Mouse (Mus musculus) adrenal gland, postnatal 36 days (tissue): Measurements from ENCODE around the gene Gm20388. TPM values are rescaled to one million over a fixed set of nuclear protein-coding genes. Genes with fewer than 3 reads are reported as not detected.

Source experiments
- DNase-seq, 2 experiments: peaks; one replicate each; pipeline ENCODE4 v3.0.0; 2021; ENCODE audit warnings: mixed read lengths in 1 of 2
- total RNA-seq, 2 experiments: library from RNA; stranded (reverse); gene quantifications; 2 replicates each; pipeline ENCODE4 v1.2.3; 2021

Gene Gm20388
- total RNA-seq, 2 experiments from 2014 or later: 2.4 to 7.4 TPM

DNA sequence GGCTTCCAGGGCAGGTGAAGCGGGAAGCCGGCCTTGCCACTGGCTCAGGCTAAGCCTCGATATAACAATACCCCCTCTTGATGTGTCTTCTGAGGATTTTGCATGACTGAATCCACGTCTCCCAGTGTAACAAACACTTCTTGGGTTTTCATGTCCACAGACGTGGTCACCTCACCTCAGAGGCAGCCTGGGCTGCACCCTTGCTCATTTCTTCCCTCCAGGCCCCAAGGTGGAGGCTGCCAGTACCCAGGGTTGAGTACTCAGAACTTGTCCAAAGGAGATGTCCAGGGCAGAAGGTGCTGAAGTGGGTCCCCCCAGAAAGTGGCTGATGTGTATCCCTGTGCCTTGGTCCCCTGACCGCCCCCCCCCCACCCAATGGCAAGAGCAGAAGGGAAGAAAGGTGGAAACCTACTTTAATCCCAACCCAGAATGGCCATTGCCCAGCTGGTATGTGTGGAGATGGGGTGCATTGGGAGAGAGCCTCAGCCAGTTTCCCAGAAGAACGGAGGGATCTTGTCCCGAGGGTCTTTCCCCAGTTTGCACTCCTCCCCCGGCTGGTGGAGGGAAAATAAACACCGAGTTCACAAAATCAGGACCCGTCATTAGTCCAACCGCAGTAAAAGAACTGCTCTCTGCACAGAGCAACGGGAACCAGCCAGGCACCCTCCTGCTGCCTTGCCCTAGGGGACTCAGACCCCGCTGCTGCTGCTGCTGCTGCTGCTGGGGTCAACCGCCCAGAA lies 1163.6 kb downstream of the Gm20388 start:
- no peak for DNase-seq

DNA sequence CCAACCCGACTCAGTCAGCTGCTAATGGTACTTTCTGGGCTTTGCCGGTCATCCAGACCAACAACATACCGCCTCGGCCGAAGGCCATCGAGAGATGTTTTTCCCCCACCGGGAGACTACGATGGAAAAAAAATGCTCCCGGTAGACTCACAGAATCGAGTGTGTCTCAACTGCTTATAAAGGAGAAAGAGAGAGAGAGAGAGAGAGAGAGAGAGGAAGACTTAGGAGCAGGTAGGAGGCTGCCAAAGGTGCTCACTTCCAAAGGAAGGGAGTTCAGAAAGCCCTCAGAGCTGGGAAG lies 1164.2 kb downstream of the Gm20388 start:
- DNase-seq: no peak

DNA sequence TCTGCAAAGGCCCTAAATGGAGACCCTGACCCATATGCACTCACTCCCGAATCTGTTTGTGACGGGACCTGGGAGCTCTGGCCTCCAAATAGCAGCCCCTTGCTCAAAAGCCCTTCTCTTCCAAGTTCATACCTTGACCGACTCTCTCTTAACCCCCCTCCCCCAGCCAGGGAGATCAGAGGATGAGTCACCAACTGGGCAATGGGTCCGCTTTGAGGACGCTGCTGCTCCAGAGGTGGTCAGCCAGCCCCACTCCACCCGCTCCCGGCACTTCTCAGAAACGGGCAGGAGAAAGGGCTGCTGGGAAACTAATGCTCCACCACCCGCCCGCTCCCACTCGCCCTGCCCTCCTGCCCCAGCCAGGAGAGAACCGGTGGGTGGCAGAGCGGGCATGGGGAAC lies 1165.3 kb downstream of the Gm20388 start:
- DNase-seq: no peak

GRCm38 (mm10) chr8:121076555-121076954 lies 1165.9 kb downstream of the Gm20388 start:
- DNase-seq: no peak

- DNase-seq: no peak
These were observed 1168.1 kb downstream of the Gm20388 start for GRCm38 (mm10) chr8:121078721-121079120.

DNA sequence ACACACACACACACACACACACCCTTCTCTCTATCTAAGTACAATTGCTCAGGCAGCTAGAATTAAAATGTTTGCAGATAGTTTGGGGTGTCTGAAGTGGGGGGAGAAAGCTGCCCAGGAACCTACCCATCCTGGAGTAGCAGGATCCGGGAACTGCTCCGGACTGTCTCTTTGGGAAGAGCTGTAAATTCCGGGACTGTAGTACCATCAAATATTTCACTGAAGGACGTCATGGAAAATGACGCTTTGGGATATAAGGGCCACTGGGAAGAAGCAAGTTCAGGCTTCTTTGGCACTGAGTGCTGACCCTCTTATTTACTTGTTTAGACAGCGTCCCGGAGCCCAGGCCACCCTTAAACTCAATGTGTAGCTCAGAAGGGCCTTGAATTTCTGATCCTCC lies 1168.6 kb downstream of the Gm20388 start:
- DNase-seq: no peak

- DNase-seq: no peak
These were observed 1169.3 kb downstream of the Gm20388 start for GRCm38 (mm10) chr8:121079944-121080343.

DNA sequence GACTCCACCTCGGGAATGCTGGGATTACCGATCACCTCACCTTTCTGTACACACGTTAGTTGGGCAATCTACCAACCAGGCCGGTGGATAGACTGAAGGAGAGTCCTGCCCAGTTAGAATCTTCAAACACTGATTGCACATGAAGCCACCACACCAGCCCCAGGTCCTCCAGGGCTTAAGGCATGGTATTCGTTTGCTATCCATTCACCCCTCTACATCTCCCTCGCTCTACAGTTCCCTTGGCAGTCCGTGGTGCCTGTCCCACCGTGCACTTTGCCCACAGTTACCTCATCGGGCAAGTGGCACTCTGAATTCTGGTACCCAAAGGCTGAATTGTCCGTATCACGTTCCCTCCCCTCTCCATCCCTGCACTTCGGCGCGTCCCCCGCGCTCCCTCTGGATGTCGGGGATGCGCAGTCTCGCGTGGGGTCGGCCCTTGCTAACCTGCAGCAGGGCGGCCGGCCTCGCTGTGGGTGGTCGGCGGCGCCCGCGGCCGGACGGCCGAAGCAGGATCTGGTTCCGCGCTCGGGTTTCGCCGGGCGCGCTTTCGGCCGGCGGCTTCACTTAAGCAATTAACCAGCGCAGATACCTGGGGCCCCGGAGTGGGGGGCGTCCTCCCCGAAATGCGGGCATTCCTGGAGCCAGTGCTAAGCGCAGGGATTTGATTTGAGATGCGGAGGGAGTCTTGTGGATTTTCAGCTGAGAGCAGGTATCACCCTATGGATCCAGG lies 1169.9 kb downstream of the Gm20388 start:
- DNase-seq: no peak

- no peak for DNase-seq
These were observed 1170.8 kb downstream of the Gm20388 start for GRCm38 (mm10) chr8:121081398-121081797.

DNA sequence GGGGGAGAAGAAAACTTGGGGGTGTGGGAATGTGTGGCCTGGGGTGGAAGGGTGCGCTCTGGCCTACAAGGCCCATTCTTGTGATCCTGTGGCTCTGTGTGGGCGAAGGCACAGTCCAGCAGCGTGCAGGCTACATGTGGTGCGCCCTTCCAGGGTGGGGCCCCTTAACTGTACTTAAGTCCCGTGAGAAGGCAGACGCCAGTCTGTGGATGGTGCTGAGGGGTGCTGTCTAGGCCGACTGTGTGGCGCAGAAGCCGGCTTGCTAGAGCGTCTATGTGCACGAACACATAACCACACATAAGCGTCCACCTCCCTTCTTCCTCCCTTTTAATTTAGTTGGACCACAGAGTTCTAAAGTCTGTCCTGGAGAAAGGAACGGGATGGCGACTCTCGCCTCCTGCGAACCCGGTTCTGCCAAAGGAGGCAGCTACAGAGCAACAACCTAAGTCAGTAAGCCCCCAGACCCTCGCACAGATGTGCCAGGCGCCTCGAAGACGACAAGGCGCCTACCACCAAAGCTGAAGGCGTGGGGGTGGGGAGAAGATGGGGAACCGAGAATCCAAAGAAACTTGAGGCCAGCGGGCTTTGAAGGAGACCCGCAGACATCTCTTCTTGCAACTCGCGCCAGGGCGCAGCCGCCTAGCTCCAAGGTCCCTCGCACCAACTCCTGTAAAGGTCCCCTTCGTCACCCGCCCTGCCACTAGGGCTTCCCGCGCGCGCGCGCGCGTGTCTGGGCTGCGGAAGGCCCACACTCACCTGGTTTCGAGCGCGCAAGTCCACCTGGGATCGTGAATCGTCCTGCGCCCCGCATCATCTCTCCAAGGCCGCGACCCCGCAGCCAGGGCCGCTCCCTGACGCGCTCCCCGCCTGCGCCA lies 1171.8 kb downstream of the Gm20388 start:
- DNase-seq: no peak

- peak; percentile 78 to 83 for DNase-seq
These were observed 1172.7 kb downstream of the Gm20388 start for GRCm38 (mm10) chr8:121083093-121083935.

DNA sequence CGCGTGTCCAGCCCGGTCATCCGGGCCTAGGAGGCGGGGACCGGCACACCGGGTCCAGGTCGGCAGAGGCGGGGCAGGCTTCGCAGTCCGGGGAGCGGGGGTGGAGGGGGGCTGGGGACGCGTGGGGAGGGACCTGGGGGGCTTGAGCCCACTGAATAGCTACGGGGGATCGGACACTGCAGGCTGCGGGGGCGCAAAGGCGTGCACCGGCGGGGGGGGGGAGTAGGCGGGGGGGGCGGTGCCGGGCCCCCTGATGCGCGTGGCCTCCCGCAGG lies 1173.2 kb downstream of the Gm20388 start:
- DNase-seq: no peak

GRCm38 (mm10) chr8:121084210-121084951 lies 1173.7 kb downstream of the Gm20388 start, which contains the start of gene Foxf1:
Gene Foxf1 (plus strand): TSS chr8:121084386.
- peak; percentile 24 to 29 for DNase-seq

DNA sequence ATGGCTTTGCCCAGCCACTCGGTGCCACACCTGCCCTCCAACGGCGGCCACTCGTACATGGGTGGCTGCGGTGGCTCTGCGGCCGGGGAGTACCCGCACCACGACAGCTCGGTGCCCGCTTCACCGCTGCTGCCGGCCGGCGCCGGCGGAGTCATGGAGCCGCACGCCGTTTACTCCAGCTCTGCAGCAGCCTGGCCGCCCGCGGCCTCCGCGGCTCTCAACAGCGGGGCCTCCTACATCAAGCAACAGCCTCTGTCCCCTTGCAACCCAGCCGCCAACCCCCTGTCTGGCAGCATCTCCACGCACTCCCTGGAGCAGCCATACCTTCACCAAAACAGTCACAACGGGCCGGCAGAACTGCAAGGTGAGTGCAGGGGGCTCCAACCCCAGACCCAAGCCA lies 1174.4 kb downstream of the Gm20388 start:
- DNase-seq: no peak

- no peak for DNase-seq
These were observed 1174.9 kb downstream of the Gm20388 start for GRCm38 (mm10) chr8:121085561-121085960.

- DNase-seq: no peak
These were observed 1175.6 kb downstream of the Gm20388 start for GRCm38 (mm10) chr8:121086004-121086900.

- DNase-seq: no peak
These were observed 1177.6 kb downstream of the Gm20388 start for GRCm38 (mm10) chr8:121088281-121088680.

DNA sequence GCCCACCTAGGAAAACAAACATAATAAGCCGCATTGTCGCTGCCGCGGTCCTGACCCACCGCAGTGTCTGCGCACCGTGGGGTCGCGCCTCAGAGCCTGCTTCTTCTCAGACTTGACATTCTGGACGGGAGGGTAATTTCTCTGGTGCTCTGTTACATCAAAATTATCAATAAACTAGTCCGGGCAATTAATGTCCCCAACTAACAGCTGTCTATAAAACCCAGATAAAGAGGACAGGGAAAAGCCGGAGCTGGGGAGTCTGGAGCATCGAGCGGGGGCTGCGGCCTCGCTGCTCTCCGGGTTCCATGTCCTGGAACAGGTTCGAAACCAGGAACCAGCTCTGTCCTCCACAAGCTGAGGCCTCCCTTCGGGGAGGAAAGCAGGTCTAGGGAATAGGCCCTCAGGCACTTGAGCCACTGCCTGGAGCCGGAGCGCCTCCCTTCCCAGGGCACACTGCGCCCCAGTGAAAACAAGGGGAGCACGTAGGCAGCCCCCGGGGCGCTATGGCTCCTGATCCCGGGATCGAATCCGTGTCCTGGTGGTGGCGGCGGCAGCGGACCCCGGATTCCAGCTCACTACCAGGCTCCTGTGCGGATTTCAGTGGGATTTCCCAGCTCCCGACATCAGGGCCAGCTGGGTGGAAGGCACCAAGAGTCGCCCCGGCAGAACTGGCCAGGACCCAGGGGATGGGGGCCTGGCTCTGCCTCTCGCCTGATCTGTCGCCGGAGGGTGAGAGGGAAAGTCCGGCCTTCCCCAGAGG lies 1178.4 kb downstream of the Gm20388 start:
- no peak for DNase-seq

GRCm38 (mm10) chr8:121089631-121090380 lies 1179.2 kb downstream of the Gm20388 start:
- DNase-seq: no peak
